Mouse (Mus musculus): ENCODE data around the gene Mapk10.

DNA sequence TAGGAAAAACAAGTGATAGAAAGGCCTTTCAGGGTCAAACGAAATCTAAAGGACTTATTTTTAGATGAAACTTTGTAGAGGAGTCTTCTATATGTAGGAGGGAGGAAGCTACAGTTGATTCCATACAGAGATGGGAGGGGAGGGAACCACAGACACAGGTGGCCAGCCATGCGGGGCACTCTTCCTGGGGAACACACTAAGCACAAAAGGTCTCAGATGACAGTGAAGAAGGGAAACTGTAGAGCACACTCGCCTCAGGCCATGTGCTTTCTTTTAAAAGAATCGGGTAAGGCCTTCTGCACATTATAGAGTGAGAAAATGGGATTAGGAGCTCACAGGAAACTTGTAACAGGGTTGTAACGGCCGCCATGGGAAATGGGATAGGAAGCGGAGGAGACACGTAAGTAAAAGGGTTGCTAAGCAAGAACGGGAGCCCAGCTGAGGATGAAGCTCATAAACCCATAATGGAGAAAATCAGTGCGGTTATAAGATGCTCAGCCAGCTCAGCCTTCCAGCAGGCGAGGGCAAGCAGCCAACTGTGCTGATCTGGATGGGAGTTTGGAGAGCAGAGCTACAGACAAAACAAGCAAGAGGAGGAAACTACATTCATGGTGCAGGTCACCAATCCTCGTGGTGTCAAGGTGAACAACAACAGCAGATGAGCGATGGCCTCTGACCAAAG lies 182.1 kb downstream of the Mapk10 start:
- no peak for TF ChIP-seq POLR2A (IDR thresholded peaks at IDR 0.05; ENCODE audit: borderline replicate concordance, extremely low read depth, low read depth, low read length)
- no peak for TF ChIP-seq CTCF (IDR thresholded peaks at IDR 0.05; ENCODE audit: insufficient read depth, low read length)
